Mouse (Mus musculus): ENCODE data around the gene Flcn. TPM values are rescaled to one million over a fixed set of nuclear protein-coding genes. Genes with fewer than 3 reads are reported as not detected.
A peak's percentile ranks its signal among the peaks of the same experiment; 100 is the strongest.
"Not testable (repeated sequence)": the region's sequence is repeated elsewhere in the genome, so short reads cannot be mapped to it uniquely, and the experiment has no call there.

Flcn gene
- total RNA-seq (2021) (10 to 100 TPM; 45.1 to 88.0 TPM), polyA plus RNA-seq (2012; rRNA removed) (71.5 and 72.1 TPM in 2 replicates)
- long read RNA-seq, transcript Flcn-203 (13 exons, 3,437 nt), result major isoform, 25 of 46 reads
- long read RNA-seq, partial matches to known transcripts, result 9 of 46 reads
- long read RNA-seq, other reads (novel, unspliced or antisense), result 12 of 46 reads

DNA sequence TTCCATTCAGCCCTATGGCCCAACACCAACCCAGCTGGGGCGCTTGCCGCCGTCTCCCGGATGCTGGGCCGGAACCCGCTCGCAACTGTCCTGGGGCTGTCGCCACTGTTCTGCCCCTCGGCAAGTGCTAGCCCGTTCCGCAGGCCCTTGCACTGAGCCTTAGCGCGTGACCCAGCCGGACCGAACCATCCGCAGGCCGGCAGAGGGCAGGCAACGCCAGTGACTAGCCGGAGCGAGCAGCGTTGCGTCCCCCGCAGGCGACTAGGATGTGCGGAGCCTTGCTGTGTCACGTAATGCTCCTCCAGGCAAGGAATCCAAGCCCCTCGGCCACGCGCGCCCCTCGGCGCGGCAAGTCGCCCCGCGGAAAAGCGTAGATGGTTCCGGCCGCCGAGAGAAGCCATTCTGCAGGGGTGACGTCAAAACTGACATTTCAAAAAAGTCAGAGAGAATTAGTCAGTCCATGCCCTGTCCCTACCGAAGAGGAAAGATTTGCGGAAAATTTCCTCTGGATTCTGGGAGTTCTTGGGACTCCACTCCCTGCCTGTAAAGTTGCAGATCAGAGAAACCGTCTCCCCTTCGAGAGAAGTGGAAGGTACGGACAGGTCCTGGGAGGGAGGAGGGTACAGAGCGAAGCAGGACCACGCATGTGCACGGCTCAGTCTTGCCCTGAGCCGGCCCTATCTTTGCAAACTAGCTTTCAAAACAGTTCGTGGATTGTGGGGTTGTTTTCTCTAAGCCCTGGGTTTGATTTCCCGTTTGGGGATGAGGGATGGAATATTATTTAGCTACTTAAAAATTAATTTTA is at the start of gene Flcn:
Flcn (minus strand) TSS at position 347 of the 805 bp plus-strand sequence.
- peak; percentile 92 for DNase-seq

DNA sequence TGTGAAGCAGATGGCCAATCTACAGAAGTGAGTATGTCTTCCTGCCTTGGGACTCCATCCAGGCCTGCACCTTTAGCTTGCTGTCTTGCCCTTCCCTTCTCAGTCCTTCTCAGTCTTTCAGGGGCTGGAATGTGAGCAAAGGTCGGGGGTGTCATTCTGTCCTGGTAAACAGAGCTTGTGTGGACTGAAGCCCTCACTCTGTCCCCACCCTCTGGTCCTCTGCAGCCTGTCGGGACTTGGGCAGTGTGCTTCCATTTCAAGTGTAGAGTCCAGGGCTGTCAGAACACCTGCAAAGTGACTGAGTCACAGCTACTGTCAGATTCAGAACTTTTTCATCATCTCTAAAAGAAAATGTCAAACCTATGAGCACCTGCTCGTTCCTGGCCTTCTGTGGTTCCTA is 43.0 kb upstream of the Flcn start:
- no peak for DNase-seq

DNA sequence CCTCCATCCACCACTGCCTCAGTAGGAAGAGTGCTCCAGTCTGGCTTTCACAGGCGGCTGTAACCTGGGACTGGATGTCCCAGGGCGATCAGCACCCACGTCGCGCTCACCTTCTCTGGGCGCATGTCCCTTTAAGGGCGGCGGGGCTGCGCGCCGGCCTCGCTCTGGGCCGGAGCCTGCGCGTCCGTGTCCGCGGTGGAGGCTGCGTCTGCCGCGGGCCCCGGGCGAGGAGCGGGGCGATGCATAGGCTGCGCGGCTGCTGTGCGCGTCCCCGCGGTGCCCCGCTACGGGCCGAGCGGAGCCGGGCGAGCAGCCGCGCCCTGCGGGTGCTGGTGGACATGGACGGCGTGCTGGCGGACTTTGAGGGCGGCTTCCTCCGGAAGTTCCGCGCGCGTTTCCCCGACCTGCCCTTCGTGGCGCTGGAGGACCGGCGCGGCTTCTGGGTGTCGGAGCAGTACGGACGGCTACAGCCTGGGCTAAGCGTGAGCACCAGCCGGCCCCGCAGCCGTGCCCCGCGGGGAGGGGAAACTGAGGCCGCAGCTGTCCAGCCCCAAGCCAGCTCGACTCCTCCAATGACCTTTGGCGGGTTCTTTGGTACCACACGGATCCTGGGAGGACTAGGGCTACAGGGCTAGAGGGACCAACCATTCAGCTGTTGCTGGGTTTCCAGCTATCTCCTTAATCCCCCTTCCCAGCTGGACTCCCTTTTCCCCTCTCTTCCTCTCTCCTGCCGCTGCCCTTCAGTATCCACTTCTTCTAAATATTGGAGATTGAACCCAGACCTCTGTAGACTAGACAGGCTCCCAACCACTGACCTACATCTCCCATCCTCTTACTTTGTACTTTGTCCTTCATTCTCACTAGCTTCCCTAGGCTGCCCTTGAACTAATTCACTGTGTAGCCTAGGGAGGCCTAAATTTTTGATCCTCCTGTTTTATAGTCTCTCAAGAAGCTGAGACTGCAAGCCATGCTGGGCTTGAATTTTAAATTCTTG is 38.4 kb upstream of the Flcn start:
- DNase-seq, result peak; percentile 90

DNA sequence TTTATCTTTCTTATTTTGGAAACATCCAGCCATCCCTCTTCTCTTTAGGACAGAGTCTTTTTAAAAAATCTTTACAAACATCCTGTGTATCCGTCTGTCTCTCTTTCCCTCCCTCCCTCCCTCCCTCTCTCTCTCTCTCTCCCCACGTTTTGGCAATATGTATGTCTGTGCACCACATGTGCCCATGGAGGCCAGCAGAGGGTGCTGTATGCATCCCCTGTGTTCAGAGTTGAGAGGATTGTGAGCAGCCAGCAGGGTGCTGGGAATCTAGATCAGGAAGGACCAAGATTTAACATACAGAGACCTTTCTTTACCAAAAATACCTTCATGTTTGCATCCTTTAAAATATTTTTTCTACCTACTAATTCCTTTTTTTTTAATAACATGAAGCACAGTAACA is 37.3 kb upstream of the Flcn start:
- peak; percentile 49 for DNase-seq

DNA sequence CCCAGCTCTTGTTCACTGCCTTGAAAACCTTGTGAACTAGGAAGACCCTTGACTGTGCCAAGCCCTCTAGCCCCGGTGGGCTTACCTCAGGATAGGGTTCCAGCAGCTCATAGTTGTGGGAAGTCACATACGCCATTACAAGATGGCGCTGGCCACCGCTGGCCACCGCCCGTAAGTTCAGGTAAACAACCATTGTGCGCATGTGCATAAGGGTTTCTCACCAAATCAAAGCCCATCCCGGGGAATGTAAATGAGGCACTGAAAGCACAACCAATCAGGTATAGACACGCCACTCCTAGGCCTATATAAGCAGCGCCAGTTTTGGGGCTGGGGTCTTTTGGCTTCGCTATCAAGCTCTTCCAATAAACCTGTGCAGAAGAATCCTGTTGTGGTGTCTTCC is 36.5 kb upstream of the Flcn start:
- DNase-seq, result no peak

DNA sequence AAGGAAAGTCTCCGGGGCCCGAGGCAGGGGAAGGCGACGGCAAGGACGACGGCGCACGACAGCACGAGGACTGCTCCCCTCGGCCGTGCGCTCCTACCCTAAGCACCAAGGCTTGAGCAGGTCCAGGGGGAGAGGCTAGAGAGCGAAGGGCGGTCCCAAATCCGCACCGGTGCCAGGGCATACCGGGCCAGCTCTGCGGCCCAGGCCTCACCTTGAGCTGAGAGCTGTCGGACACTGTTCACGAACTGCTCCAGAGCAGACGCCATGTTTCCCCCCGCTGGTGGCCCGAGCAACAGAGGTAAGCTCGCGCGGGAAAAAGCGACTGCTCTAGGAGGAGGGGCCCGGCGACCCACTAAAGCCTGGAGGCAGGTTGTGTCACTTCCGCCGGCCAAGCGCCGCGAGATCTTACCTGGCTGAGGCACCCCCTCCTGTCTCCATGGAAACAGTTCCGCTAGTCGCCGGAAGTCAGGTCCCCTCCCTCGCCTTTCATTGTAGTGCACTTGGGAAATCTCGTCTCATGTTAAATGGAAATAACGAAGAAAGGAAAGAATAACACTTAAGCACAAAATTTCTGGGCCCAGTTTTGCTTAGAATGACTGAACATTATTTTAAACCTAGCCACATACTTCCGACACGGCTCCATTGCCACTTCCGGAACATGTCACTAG is 29.8 kb upstream of the Flcn start, which contains the start of gene Cops3:
Cops3 (minus strand) TSS at position 380 of the 668 bp plus-strand sequence.
- peak; percentile 98 for DNase-seq

DNA sequence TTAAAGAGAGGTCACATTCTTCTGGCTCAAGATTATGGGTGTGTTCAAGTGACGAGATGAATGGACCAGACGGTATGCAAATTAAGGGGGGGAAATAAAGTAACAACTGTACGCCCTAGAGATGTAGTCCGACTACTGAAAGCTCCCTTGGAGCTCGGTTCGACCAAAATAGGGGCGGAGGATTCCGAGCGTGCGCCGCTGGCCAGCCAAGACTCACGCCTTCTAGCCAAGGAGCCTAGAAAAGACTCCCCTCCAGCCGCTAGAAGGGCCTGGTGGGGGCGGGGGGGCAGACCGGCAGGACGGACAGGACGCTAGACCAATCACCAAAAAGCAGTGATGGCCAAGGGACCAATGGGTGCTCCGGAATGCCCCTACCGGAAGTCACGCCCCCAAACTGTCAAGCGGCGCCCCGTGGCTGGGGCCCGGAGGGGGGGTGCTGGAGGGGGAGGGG is 29.2 kb upstream of the Flcn start, which contains the start of gene Nt5m:
Nt5m (plus strand) TSS at position 440 of the 451 bp plus-strand sequence.
- peak; percentile 97 for DNase-seq

DNA sequence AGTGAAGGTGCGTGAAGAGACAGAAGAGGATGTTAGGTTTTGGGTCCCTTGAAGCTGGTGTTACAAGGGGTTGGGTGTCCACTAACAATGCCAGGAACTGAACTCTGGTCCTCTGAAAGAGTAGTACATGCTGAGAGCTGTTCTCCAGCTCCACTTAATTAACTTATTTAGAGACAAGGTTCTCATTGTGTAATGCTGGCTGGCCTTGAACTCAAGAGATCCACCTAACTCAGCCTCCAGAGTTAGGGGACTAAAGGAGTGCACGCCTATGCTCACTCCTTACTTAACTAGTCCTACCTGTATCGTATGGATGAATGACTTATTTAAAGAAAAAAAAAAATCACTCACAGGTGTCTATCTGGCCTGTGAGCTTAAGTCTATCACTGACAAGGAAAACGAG is 28.6 kb upstream of the Flcn start:
- DNase-seq, result no peak

DNA sequence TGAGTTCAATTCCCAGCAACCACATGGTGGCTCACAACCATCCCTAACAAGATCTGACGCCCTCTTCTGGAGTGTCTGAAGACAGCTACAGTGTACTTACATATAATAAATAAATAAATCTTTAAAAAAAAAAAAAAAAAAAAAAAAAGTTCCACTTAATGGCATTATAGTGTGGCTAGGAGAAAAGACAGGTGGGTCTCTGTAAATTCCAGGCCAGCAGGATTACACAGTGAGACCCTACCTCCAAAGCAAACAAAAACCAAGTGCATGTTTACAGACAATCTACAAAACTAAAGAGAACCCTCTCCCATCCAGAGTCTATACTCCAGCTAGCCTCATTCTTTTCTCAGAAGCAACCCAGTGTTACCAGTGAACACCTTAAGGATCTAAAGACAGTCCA is 28.0 kb upstream of the Flcn start:
- not testable (repeated sequence) for DNase-seq

DNA sequence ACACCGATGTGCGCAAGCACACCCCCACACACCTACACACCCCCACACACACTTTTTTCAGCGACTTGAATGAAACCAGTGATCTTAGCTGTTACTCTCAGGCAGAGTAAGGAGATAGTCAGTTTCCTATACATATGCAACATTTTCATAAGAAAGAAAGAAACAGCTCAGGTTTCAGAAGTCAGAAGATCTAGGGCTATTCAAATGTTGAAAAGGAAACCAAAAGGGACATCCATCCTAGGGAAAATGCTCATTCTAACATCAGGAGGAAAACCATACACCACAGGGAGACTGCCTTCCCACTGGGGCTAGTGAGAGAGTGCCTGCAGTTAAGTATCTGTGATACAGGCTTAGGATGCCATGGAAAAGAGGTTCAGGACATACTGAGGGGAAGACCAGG is 11.8 kb upstream of the Flcn start:
- no peak for DNase-seq

DNA sequence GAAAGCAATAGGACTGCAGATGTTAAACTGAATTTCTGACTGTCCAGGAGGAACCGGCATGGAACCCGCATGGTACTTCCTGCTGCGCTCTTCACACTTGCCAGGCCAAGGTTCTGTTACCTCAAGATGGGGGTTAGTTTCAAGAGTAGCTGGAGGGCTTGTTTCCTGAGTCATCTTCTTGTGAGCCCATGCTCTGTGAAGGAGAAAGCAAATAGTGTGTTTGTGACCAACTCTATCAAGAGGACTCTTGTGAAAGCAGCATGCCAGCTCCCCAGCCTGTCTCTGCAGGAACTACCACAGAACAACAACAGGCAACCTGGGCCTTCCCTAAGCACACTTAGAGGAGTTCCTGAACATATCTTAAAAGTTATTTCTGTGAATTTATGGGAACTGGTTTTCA is 8.1 kb upstream of the Flcn start:
- no peak for DNase-seq

DNA sequence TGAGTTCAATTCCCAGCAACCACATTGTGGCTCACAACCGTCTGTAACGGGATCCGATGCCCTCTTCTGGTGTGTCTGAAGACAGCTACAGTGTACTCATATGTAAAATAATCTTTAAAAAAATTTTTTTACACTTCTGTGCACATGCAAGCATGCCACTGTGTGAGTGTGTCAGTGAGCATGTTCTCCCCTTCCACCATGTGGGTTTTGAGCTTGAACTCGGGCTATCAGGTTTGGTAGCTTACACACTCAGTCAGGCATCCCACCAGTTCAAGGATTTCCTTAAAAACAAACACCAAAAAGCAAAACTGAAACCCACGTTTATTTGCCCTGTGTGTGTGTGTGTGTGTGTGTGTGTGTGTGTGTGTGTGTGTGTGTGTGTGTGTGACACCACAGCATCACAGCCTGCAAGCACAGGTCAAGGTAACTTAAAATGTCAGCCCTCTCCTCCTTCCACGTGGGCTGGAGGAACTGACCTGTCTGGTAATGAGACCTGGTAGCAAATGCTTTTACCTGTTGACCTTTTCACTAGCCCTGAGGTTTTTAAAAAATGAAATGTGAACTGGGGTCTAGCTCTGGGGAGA is 5.8 kb upstream of the Flcn start:
- no peak for DNase-seq

DNA sequence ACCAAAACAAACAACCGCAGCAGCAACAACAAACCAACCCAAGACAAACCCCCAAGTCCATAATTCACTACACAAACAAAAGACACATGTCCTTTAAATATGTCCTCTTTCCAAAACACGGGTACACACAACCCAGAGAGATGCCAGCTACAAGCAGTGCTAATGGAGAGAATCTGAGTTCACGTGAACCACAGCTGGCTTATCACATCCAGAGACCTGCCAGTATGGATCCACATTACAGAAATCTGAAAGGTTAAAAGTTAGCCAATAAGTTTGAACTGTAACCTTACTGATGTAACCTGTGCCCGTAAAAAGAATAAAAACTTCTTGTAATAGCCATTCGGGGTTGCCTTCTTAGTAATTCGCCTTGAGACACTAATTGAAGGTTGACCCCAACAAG is 5.1 kb upstream of the Flcn start:
- DNase-seq, result no peak

DNA sequence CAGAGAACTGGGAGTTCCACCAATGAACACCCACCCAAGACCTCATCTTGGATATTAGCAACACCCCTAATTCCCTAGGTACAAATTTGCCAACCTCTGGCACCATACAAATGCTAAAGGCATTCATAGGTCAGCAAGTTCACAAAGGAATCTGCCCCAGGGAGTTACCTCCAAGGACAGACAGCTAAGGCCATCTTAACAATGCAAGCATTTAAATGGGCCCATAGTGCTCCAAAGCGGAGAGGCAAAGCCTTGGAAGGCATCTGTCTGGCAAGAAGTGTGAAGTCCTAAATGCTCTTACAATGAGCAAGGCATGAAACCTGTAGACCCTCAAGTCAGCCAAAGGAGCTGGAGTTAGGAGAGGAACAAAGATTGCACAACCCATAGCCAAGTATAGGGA is 4.5 kb upstream of the Flcn start:
- no peak for DNase-seq

DNA sequence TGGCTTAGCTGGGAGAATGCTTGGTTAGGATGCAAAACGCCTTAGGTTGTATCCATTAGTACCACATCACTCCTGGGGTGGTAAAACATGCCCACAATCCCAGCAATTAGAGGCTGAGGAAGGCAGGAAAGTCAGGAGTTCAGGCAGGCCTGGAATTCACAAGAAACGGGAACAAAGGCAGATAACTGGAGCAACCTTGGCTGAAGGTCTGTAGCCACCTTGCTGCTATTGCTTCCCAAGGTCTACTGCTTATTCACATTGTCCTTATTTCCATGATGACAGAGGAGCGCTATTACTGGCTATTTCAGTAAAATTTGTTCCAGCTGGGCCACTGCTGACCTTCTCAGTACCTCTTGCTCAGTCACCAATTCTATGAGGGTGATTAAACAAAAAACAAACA is 3.5 kb upstream of the Flcn start:
- peak; percentile 74 for DNase-seq

DNA sequence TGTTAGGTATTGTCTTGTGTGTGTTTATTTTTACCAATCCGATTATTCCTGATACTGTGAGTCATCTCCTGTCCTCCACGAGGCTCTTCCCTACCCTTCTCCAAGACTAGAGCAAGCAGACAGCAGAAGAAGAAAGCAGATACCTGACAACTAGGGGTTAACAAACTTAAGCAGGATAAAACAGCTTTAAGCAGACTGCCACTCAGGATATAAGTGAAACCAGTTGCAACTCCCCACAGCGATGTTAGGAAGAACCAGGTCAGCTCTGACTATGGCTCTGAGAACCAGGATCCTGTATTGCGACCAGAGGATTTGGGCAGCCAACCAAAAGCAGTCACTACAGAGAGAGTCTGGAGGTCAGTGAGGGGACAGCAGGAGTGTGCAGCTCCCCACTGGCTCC is 1.4 kb upstream of the Flcn start:
- peak; percentile 45 for DNase-seq

DNA sequence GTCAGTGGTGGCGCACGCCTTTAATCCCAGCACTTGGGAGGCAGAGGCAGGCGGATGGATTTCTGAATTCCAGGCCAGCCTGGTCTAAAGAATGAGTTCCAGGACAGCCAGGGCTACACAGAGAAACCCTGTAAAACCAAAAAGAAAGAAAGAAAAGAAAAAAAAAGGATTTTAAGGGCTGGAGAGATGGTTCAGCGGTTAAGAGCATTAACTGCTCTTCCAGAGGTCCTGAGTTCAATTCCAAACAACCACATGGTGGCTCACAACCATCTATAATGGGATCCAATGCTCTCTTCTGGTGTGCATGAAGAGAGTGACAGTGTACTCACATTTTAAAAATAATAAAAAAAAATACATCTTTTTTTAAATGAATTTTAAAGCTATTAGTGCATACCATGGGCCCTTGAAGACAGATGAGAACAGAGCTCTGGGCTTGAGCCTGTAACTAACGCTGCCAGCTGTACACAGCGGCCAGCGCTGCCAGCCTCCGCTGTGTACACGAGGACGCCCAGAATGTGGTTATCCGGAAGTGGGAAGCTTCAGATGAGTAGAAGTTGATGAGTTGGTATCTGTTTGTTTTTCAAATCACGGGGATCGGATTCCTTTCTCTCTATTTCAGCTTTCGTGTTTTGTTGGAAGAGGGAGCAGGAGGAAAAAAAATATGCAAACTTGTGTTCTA is 803 bp upstream of the Flcn start:
- DNase-seq, result no peak

DNA sequence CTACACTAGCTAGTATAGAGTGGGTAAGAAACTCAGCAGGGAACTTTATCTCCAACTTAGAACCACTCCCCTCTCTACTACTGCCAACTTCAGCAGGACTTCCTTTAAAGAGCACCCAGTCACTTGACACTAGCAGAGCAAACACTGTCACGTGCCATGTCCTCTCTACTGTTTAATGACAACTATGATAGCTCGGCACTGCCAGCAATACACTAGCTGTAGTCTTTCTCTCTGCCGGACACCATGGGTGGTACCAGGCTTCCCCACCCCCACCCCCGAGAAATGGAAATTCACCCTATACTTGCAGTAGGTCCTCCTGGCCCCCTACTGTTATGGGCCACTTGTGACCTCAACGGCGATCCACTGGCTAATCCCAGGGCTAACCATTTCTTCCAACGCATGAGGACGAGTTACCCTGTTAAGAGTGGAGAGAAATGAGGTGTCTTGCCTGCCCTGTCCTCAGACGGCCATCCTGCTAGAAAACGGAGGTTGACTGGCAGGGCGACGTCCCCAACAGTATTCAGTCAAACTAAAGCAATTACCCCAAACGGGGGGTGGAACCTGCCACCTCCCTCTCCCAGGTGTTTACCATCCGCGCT is 646 bp downstream of the Flcn start:
- peak; percentile 71 for DNase-seq

DNA sequence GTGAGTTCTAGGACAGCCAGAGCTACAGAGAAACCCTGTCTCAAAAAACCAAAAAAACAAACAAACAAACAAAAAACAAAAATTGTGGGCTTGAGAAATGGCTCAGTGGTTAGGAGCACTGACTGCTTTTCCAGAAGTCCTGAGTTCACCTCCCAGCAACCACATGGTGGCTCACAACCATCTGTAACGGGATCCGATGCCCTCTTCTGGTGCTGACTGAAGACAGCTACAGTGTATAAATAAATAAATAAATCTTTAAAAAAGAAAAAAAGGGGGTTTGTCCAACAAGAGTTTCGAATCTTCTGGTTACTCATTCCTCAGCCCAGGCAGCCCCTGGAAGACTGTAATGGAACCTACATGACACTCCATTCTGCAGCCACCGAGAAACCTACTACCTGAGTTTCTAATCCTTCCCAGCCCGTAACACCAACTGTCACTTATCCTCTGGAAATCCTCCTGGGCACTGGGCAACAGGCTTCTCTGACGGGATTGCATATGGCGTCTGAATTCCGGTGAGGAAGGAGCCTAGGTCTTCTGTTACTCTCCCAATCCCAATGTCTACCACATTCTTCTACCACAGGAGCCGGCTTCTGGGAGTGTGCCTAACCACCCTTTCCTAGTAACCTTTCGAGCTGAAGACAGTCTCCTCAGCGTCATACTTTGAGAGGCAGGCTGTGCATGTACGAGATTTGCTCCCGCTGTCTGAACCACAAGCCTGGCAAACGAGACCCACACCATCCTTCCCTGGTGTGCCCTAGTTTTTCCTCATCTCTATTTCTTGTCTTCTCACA is 1.5 kb downstream of the Flcn start:
- no peak for DNase-seq

DNA sequence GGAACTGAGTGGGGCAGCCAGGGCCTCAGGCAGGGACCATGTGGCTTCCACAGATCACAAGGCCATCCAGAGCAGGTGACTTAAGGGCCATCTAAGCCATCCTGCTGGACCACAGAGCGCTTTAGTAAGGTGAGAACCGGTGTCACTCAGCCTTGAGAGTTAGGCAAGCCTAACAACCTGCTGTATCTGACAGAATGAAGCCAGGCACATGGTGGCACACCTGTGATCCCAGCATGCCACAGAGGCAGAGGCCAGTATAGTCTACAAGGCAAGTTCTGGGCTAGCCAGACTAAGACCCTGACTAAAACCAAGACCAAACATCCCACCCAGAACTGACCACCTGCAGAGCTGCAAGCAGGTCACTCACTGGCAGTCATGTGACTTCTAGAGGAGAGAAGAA is 4.2 kb downstream of the Flcn start:
- no peak for DNase-seq
